Mouse (Mus musculus): Measurements from ENCODE around the gene Nxph4. TPM values are rescaled to one million over a fixed set of nuclear protein-coding genes. Genes with fewer than 3 reads are reported as not detected.

The Nxph4 gene
- polyA plus RNA-seq, 1 experiment from 2014 or later: 1.9 TPM

Other genes starting within 250 kb of the Nxph4 start
- 13.3 and 18.8 TPM in 2 replicates for gene Mbd6, start 245.5 kb downstream of the Nxph4 start, polyA plus RNA-seq (2015; fragmentation: Nextera tagmentation; extraction: Ambion mirVana)
- 104 and 108 TPM in 2 replicates for gene Mars, start 222.8 kb downstream of the Nxph4 start, polyA plus RNA-seq (2015; fragmentation: Nextera tagmentation; extraction: Ambion mirVana)
- gene Arhgap9, start 212.6 kb downstream of the Nxph4 start, polyA plus RNA-seq (2015; fragmentation: Nextera tagmentation; extraction: Ambion mirVana): 3.5 and 6.9 TPM in 2 replicates
- 10.4 and 11.5 TPM in 2 replicates for gene Gli1, start 192.6 kb downstream of the Nxph4 start, polyA plus RNA-seq (2015; fragmentation: Nextera tagmentation; extraction: Ambion mirVana)
- not detected in 2 replicates for gene Inhbe, start 180.1 kb downstream of the Nxph4 start, polyA plus RNA-seq (2015; fragmentation: Nextera tagmentation; extraction: Ambion mirVana)
- gene Inhbc, start 164.1 kb downstream of the Nxph4 start, polyA plus RNA-seq (2015; fragmentation: Nextera tagmentation; extraction: Ambion mirVana): 0.07 TPM in 1 of 2 replicates, not detected in the other
- 29.0 and 30.1 TPM in 2 replicates for gene R3hdm2, start 154.2 kb downstream of the Nxph4 start, polyA plus RNA-seq (2015; fragmentation: Nextera tagmentation; extraction: Ambion mirVana)
- gene Stac3, start 32.9 kb downstream of the Nxph4 start, polyA plus RNA-seq (2015; fragmentation: Nextera tagmentation; extraction: Ambion mirVana): 0.64 and 1.0 TPM in 2 replicates
- gene Ndufa4l2, start 19.6 kb downstream of the Nxph4 start, polyA plus RNA-seq (2015; fragmentation: Nextera tagmentation; extraction: Ambion mirVana): 89.4 and 100 TPM in 2 replicates
- gene Shmt2, start 12.1 kb downstream of the Nxph4 start, polyA plus RNA-seq (2015; fragmentation: Nextera tagmentation; extraction: Ambion mirVana): 110 and 111 TPM in 2 replicates
- 72.6 and 73.6 TPM in 2 replicates for gene Lrp1, start 86.6 kb upstream of the Nxph4 start, polyA plus RNA-seq (2015; fragmentation: Nextera tagmentation; extraction: Ambion mirVana)
- gene Stat6, start 108.4 kb upstream of the Nxph4 start, polyA plus RNA-seq (2015; fragmentation: Nextera tagmentation; extraction: Ambion mirVana): 33.1 and 37.6 TPM in 2 replicates
- 11.8 TPM in 2 replicates for gene Nemp1, start 132.3 kb upstream of the Nxph4 start, polyA plus RNA-seq (2015; fragmentation: Nextera tagmentation; extraction: Ambion mirVana)
- gene Nab2, start 134.0 kb upstream of the Nxph4 start, polyA plus RNA-seq (2015; fragmentation: Nextera tagmentation; extraction: Ambion mirVana): 14.2 and 15.4 TPM in 2 replicates
- gene Myo1a, start 170.6 kb upstream of the Nxph4 start, polyA plus RNA-seq (2015; fragmentation: Nextera tagmentation; extraction: Ambion mirVana): 0.20 and 0.34 TPM in 2 replicates
- gene Tac2, start 189.9 kb upstream of the Nxph4 start, polyA plus RNA-seq (2015; fragmentation: Nextera tagmentation; extraction: Ambion mirVana): not detected in 2 replicates
- 2.9 and 3.1 TPM in 2 replicates for gene Zbtb39, start 205.0 kb upstream of the Nxph4 start, polyA plus RNA-seq (2015; fragmentation: Nextera tagmentation; extraction: Ambion mirVana)
- 10.4 and 11.8 TPM in 2 replicates for gene Gpr182, start 217.2 kb upstream of the Nxph4 start, polyA plus RNA-seq (2015; fragmentation: Nextera tagmentation; extraction: Ambion mirVana)
- gene Rdh1, start 225.2 kb upstream of the Nxph4 start, polyA plus RNA-seq (2015; fragmentation: Nextera tagmentation; extraction: Ambion mirVana): not detected in 2 replicates
- 0.15 TPM in 1 of 2 replicates, not detected in the other for gene Rdh16f1, start 225.2 kb upstream of the Nxph4 start, polyA plus RNA-seq (2015; fragmentation: Nextera tagmentation; extraction: Ambion mirVana)
- 0.15 TPM in 1 of 2 replicates, not detected in the other for gene Rdh9, start 241.8 kb upstream of the Nxph4 start, polyA plus RNA-seq (2015; fragmentation: Nextera tagmentation; extraction: Ambion mirVana)